Comparison of ENCODE assay signal across 15 mouse cellular contexts in genomic region chr11:86809828-86810227, GRCm38 (mm10).
A peak's percentile ranks its signal among the peaks of the same experiment; 100 is the strongest.
DNase-seq lines count a peak whose midpoint lies in the region.
"Had no signal": no experiment of that assay in that cellular context is flagged by ENCODE, and none has a peak within 500 bp of the region (broad histone marks: within the 10 kb centered on the region; RNA-seq: fewer than 3 reads in every experiment).

No protein-coding gene starts in this region.

- DNase-seq in CD4-positive helper T cell, adult 2 months (ENCODE audit: low read depth, low spot score): peak; percentile 28
- peak; percentile 15 for DNase-seq in adipocyte (ENCODE audit: low spot score)
- peak; percentile 56 for DNase-seq in naive thymus-derived CD4-positive, alpha-beta T cell, adult 2 months (ENCODE audit: low read depth)
- no peak for DNase-seq in right cerebral cortex, postnatal 36 days (ENCODE audit: low spot score in 2 of 2)
- no peak for DNase-seq in layer of hippocampus, adult 11-12 months (ENCODE audit: low spot score)
- DNase-seq: adrenal gland, adult 2 months; adrenal gland, postnatal 10 days; adrenal gland, postnatal 25 days; cerebellum, adult 11 months; cerebellum, adult 18-20 months; cerebellum, adult 8-10 months; cerebellum, adult 9-11 months; cerebellum, postnatal 14 days; cerebellum, postnatal 36 days; embryo, embryonic 11 days had no signal

Comparison
In these comparisons a context has a peak if more than half of its experiments do, and no peak if none do; other contexts are left out.
1. DNase-seq: peak in CD4-positive helper T cell, adult 2 months (single experiment), adipocyte (single experiment) and naive thymus-derived CD4-positive, alpha-beta T cell, adult 2 months (single experiment); none in right cerebral cortex, postnatal 36 days (0 of 2) and layer of hippocampus, adult 11-12 months (single experiment).